Mouse (Mus musculus) erythroblast, embryonic 14.5 days (primary cell): ENCODE measurements around the gene Tlcd2. TPM values are rescaled to one million over a fixed set of nuclear protein-coding genes. Genes with fewer than 3 reads are reported as not detected.

Experiments used
- H3K27me3 ChIP-seq: 2 replicates; pipeline ENCODE4 v1.6.1; 2012; ENCODE audit warnings: inconsistent platforms; ENCODE audit not compliant: control insufficient read depth
- H3K36me3 ChIP-seq: 2 replicates; pipeline ENCODE4 v1.6.1; 2012; ENCODE audit warnings: mild to moderate bottlenecking, inconsistent platforms; ENCODE audit not compliant: control insufficient read depth
- H3K4me1 ChIP-seq: 2 replicates; pipeline ENCODE4 v1.6.1; 2012; ENCODE audit warnings: inconsistent platforms; ENCODE audit not compliant: control insufficient read depth
- H3K4me3 ChIP-seq: replicated peaks from 2 replicates; pipeline ENCODE3; 2012; ENCODE audit warnings: moderate library complexity, mild to moderate bottlenecking, inconsistent platforms
- H3K9me3 ChIP-seq: 2 replicates; pipeline ENCODE4 v1.6.1; 2012; ENCODE audit warnings: low read length, inconsistent platforms, mixed read lengths; ENCODE audit not compliant: control insufficient read depth
- GATA1 ChIP-seq: IDR thresholded peaks from 2 replicates; pipeline ENCODE4 v1.6.1; 2012; ENCODE audit warnings: low read length, inconsistent platforms, mixed read lengths
- TAL1 ChIP-seq: IDR thresholded peaks from 3 replicates; pipeline ENCODE4 v1.6.1; 2012; ENCODE audit warnings: low read length, inconsistent platforms, mixed read lengths
- polyA plus RNA-seq: library from polyadenylated mRNA; stranded (reverse); fragments of >175 nt; gene quantifications from 2 replicates; pipeline ENCODE4 v1.2.3, GENCODE M21; 2012

Tlcd2 gene
- polyA plus RNA-seq, 1 experiment: 0.15 TPM

GRCm38 (mm10) chr11:75508904-75509303 is 47.4 kb downstream of the Tlcd2 start:
- Histone ChIP-seq H3K4me3 (no peak overlapping the region), H3K4me1 (peaks cover 24% of the 10 kb centered on the region), H3K36me3 (peaks cover 72% of the 10 kb centered on the region), H3K9me3 (no peaks in the 10 kb centered on the region), H3K27me3 (no peaks in the 10 kb centered on the region)
- TF ChIP-seq GATA1 (no peak), TAL1 (no peak)

GRCm38 (mm10) chr11:75509741-75510626 is 48.5 kb downstream of the Tlcd2 start, which contains the start of gene Rilp:
Rilp (plus strand) TSS chr11:75510094.
- Histone ChIP-seq H3K4me3 (peak within 1 kb of the TSS; percentile 70), H3K36me3 (peaks cover 62% of the 10 kb centered on the region)

GRCm38 (mm10) chr11:75510627-75510993 is 49.1 kb downstream of the Tlcd2 start:
- peak overlapping the region; percentile 70 for H3K4me3 ChIP-seq
- TF ChIP-seq TAL1: no peak
- TF ChIP-seq GATA1: no peak
- H3K4me1 ChIP-seq: peaks cover 24% of the 10 kb centered on the region
- H3K9me3 ChIP-seq: no peaks in the 10 kb centered on the region
- peaks cover 60% of the 10 kb centered on the region for H3K36me3 ChIP-seq
- no peaks in the 10 kb centered on the region for H3K27me3 ChIP-seq

More at GRCm38 (mm10) chr11:75509741-75510626, 48.5 kb downstream of the Tlcd2 start, which contains the start of gene Rilp:
- no peak for TF ChIP-seq GATA1
- no peak for TF ChIP-seq TAL1
- no peaks in the 10 kb centered on the region for H3K9me3 ChIP-seq
- H3K27me3 ChIP-seq: no peaks in the 10 kb centered on the region
- H3K4me1 ChIP-seq: peaks cover 24% of the 10 kb centered on the region

- H3K36me3 ChIP-seq: peaks cover 54% of the 10 kb centered on the region
- no peak overlapping the region for H3K4me3 ChIP-seq
- H3K4me1 ChIP-seq: peaks cover 24% of the 10 kb centered on the region
- H3K9me3 ChIP-seq: no peaks in the 10 kb centered on the region
- no peak for TF ChIP-seq GATA1
- no peak for TF ChIP-seq TAL1
- no peaks in the 10 kb centered on the region for H3K27me3 ChIP-seq
Measured at GRCm38 (mm10) chr11:75511213-75511612, 49.7 kb downstream of the Tlcd2 start.

GRCm38 (mm10) chr11:75512301-75513018 is 50.9 kb downstream of the Tlcd2 start:
- peaks cover 43% of the 10 kb centered on the region for H3K36me3 ChIP-seq
- TF ChIP-seq GATA1: no peak
- TF ChIP-seq TAL1: no peak

GRCm38 (mm10) chr11:75513336-75513735 is 51.8 kb downstream of the Tlcd2 start, which contains the start of gene Scarf1:
Scarf1 (plus strand) TSS chr11:75513540.
- TF ChIP-seq GATA1: no peak
- TF ChIP-seq TAL1: no peak
- H3K4me3 ChIP-seq: no peak within 1 kb of the TSS
- no peaks in the 10 kb centered on the region for H3K27me3 ChIP-seq
- H3K36me3 ChIP-seq: peaks cover 35% of the 10 kb centered on the region
- no peaks in the 10 kb centered on the region for H3K9me3 ChIP-seq
- H3K4me1 ChIP-seq: peaks cover 24% of the 10 kb centered on the region

More at GRCm38 (mm10) chr11:75512301-75513018, 50.9 kb downstream of the Tlcd2 start:
- Histone ChIP-seq H3K4me1 (peaks cover 24% of the 10 kb centered on the region), H3K27me3 (no peaks in the 10 kb centered on the region), H3K4me3 (no peak overlapping the region), H3K9me3 (no peaks in the 10 kb centered on the region)

- TF ChIP-seq GATA1 (no peak), TAL1 (no peak)
- H3K27me3 ChIP-seq: no peaks in the 10 kb centered on the region; the same call in 1 of the 2 replicates
- peaks cover 17% of the 10 kb centered on the region; the same call in 1 of the 2 replicates for H3K36me3 ChIP-seq
- H3K4me3 ChIP-seq: no peak overlapping the region
- H3K4me1 ChIP-seq: peaks cover 8% of the 10 kb centered on the region
- H3K9me3 ChIP-seq: no peaks in the 10 kb centered on the region
Measured at GRCm38 (mm10) chr11:75515186-75515585, 53.7 kb downstream of the Tlcd2 start.

- no peak for TF ChIP-seq TAL1
- no peak for TF ChIP-seq GATA1
- no peaks in the 10 kb centered on the region for H3K9me3 ChIP-seq
- peaks cover 5% of the 10 kb centered on the region; the same call in 1 of the 2 replicates for H3K36me3 ChIP-seq
- H3K4me3 ChIP-seq: no peak overlapping the region
- no peaks in the 10 kb centered on the region; the same call in 1 of the 2 replicates for H3K27me3 ChIP-seq
- H3K4me1 ChIP-seq: no peaks in the 10 kb centered on the region
Measured at GRCm38 (mm10) chr11:75519834-75520633, 58.5 kb downstream of the Tlcd2 start.

Other genes with a start within 250 kb of the Tlcd2 start
- gene Rpa1, start 113.4 kb upstream of the Tlcd2 start, polyA plus RNA-seq: 7.1 and 7.4 TPM in 2 replicates
- 0.19 and 0.22 TPM in 2 replicates for gene Smyd4, start 113.3 kb upstream of the Tlcd2 start, polyA plus RNA-seq
- gene Serpinf1, start 39.0 kb upstream of the Tlcd2 start, polyA plus RNA-seq: 0.18 and 0.25 TPM in 2 replicates
- 0.36 and 0.42 TPM in 2 replicates for gene Serpinf2, start 22.1 kb upstream of the Tlcd2 start, polyA plus RNA-seq
- gene Wdr81, start 7.0 kb upstream of the Tlcd2 start, polyA plus RNA-seq: 11.2 and 11.7 TPM in 2 replicates
- gene Prpf8, start 25.1 kb downstream of the Tlcd2 start, polyA plus RNA-seq: 2.2 and 4.5 TPM in 2 replicates
- gene Rilp, start 48.4 kb downstream of the Tlcd2 start, polyA plus RNA-seq: 0.10 TPM in 1 of 2 replicates, not detected in the other
- 0.04 and 0.06 TPM in 2 replicates for gene Scarf1, start 51.8 kb downstream of the Tlcd2 start, polyA plus RNA-seq
- 0.29 and 0.56 TPM in 2 replicates for gene Slc43a2, start 70.0 kb downstream of the Tlcd2 start, polyA plus RNA-seq
- gene Pitpna, start 126.4 kb downstream of the Tlcd2 start, polyA plus RNA-seq: 2.2 and 2.7 TPM in 2 replicates
- 7.5 and 8.9 TPM in 2 replicates for gene Inpp5k, start 169.3 kb downstream of the Tlcd2 start, polyA plus RNA-seq
- 2.4 and 2.6 TPM in 2 replicates for gene Myo1c, start 188.8 kb downstream of the Tlcd2 start, polyA plus RNA-seq
- 4.4 and 6.6 TPM in 2 replicates for gene Crk, start 217.5 kb downstream of the Tlcd2 start, polyA plus RNA-seq